Mouse (Mus musculus) midbrain, embryonic 13.5 days (tissue): ENCODE results near the gene Ptpn9. TPM values are rescaled to one million over a fixed set of nuclear protein-coding genes. Genes with fewer than 3 reads are reported as not detected.
"Not testable (repeated sequence)": the region's sequence is repeated elsewhere in the genome, so short reads cannot be mapped to it uniquely, and the experiment has no call there.

Experiments used
- ATAC-seq: fragments of 200-750 bp; cut with Nextera tagmentation; 2 replicates; pipeline ENCODE4 v1.8.0; 2017; ENCODE audit warnings: mild to moderate bottlenecking, moderate TSS enrichment, moderate library complexity
- H3K27ac ChIP-seq: fragments of 300-500 bp; sonication (generic); 2 replicates; pipeline ENCODE4 v1.5.1; 2015; ENCODE audit warnings: inconsistent platforms, mild to moderate bottlenecking, moderate library complexity
- H3K27me3 ChIP-seq: fragments of 300-500 bp; sonication (generic); 2 replicates; pipeline ENCODE4 v1.6.1; 2015; ENCODE audit warnings: mild to moderate bottlenecking, inconsistent platforms
- H3K36me3 ChIP-seq: fragments of 300-500 bp; sonication (generic); 2 replicates; pipeline ENCODE4 v1.6.1; 2015; ENCODE audit warnings: mild to moderate bottlenecking, inconsistent platforms
- H3K4me1 ChIP-seq: fragments of 300-500 bp; sonication (generic); replicated peaks from 2 replicates; pipeline ENCODE4 v1.6.1; 2015; ENCODE audit warnings: inconsistent platforms
- H3K4me2 ChIP-seq: fragments of 300-500 bp; sonication (generic); replicated peaks from 2 replicates; pipeline ENCODE4 v1.6.1; 2015; ENCODE audit warnings: moderate library complexity, mild to moderate bottlenecking, inconsistent platforms
- H3K4me3 ChIP-seq: fragments of 300-500 bp; sonication (generic); replicated peaks from 2 replicates; pipeline ENCODE4 v1.5.1; 2015; ENCODE audit warnings: mild to moderate bottlenecking, inconsistent platforms
- H3K9ac ChIP-seq: fragments of 300-500 bp; sonication (generic); replicated peaks from 2 replicates; pipeline ENCODE4 v1.6.1; 2015; ENCODE audit warnings: mild to moderate bottlenecking, inconsistent platforms
- H3K9me3 ChIP-seq: fragments of 300-500 bp; sonication (generic); 2 replicates; pipeline ENCODE4 v1.6.1; 2016; ENCODE audit warnings: mild to moderate bottlenecking, inconsistent platforms
- WGBS: fragments of 180-500 bp; shearing (Covaris S2); methylation state at CpG from one replicate; pipeline ENCODE4 v1.1.7; 2015; 5-methylcytosine and 5-hydroxymethylcytosine counted together
- polyA plus RNA-seq: library from polyadenylated mRNA; unstranded; fragments of >200 nt; fragmentation: Nextera tagmentation; extraction: Ambion mirVana; gene quantifications from 2 replicates; pipeline ENCODE4 v1.2.1, GENCODE M21; 2015

Ptpn9 gene
- 21.7 and 23.4 TPM in 2 replicates for polyA plus RNA-seq

DNA sequence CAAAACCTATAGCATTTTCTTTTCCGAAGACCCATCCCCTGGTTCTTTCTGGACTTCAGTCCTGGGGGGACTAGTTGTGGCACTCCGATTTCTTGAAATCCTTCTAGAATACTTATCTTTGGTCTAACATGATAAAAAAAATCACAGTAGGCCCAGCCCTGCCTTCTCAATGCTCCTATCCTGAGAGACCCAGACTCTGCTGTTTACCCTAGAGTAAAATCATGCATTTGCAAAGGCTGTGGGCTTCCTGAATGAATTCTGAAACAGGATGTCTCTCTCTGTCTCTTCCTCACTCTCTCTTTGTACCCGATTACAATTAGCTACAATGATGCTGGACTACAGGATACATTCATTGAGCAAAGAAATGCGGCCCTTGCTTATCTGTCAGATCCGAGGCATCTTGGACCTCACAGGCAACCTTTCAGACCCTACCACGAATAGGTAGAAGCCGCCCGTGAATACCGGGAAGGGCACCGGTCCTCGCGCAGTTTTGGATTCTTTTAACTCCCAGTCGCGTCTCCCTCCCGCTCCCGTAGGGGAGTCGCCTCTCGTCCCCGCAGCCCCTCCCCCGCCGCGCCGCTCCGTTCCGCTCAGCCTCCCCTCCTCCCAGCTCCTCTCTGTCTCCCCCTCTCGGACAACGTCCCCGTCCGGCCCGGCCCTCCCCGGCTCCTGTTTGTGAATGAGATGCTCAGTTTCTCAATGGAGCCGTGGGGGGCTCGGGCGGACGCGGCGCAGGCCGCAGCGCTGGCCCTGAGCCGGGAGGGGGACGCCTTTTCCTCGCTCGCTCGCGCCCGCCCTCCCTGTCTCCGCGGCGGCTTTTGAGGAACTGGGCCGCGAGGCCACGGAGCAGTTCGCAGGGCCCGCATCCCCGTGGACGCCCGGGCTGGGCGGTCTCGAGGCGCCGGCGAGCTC lies at the start of gene Ptpn9:
Ptpn9 (plus strand) TSS at position 638 of the 912 bp plus-strand sequence.
- Histone ChIP-seq H3K36me3 (no peaks in the 10 kb centered on the region), H3K27me3 (no peaks in the 10 kb centered on the region), H3K4me2 (peak within 1 kb of the TSS; percentile 65), H3K4me3 (peak within 1 kb of the TSS; percentile 93), H3K9ac (peak within 1 kb of the TSS; percentile 93), H3K4me1 (peaks cover 23% of the 10 kb centered on the region), H3K27ac (peak within 1 kb of the TSS; percentile 97), H3K9me3 (no peaks in the 10 kb centered on the region)
- 2% methylated on average over 62 of the region's 62 CpGs for whole genome bisulfite sequencing
- ATAC-seq = peak; percentile 96

DNA sequence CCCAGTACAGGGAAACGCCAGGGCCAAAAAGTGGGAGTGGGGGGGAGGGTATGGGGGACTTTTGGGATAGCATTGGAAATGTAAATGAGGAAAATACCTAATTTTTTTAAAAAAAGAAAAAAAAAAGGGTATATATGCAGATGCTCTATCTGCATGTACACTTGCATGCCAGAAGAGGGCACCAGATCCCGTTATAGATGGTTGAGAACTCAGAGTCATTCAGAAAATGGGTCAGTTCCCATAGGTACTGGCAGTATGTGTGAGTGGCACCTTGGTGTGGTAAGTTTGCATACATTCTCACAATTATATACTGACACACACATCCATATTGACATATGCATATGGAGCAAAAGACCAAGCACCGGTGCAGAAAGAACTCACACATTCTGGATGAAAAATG lies 47.2 kb upstream of the Ptpn9 start:
- H3K9ac ChIP-seq, H3K36me3 ChIP-seq, H3K4me3 ChIP-seq, H3K4me2 ChIP-seq, H3K27me3 ChIP-seq, H3K27ac ChIP-seq, ATAC-seq, H3K9me3 ChIP-seq: not testable (repeated sequence)
- peaks cover 15% of the 10 kb centered on the region for H3K4me1 ChIP-seq
- 22% methylated on average over 3 of the region's 3 CpGs for WGBS

DNA sequence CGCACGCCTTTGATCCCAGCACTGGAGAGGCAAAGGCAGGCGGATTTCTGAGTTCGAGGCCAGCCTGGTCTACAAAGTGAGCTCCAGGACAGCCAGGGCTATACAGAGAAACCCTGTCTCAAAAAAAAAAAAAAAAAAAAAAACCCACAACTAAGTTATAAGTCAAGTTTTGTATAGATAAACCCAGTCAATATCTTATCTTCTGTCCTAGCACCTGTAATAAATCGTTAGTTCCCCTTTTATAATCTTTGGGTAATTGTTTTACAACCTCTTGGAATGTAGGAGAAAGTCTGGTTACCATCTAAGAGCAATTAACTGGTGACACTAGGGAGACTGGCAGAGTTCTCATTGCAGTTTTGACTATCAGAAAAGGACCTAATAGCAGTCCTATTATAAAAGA lies 46.0 kb upstream of the Ptpn9 start:
- not testable (repeated sequence) for H3K27me3 ChIP-seq, H3K27ac ChIP-seq, ATAC-seq, H3K4me2 ChIP-seq, H3K9ac ChIP-seq, H3K36me3 ChIP-seq, H3K9me3 ChIP-seq, H3K4me3 ChIP-seq
- peaks cover 15% of the 10 kb centered on the region for H3K4me1 ChIP-seq
- WGBS = 91% methylated on average over 5 of the region's 5 CpGs

DNA sequence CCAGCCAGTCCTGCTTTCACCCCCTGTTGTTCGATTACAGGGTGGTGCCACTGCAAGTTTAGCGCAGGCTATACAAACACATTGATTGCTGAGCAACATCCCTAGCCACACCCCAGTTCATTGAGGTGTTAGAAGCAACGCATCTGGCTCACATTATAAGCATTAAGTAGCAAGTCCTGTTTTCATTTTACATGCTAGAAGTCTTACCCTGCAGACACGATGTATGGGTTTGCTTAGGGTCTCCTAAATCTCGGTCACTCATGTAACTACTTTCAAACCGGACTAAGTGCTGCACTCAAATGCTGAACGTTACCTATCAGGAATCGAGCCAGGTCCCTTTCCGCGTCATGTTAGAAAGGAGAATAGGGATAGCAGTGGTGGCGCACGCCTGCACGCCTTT lies 45.0 kb upstream of the Ptpn9 start:
- peak overlapping the region; percentile 93 for H3K4me2 ChIP-seq
- peak overlapping the region; percentile 65 for H3K9ac ChIP-seq
- no peaks in the 10 kb centered on the region for H3K9me3 ChIP-seq
- H3K27me3 ChIP-seq = no peaks in the 10 kb centered on the region
- H3K4me3 ChIP-seq = peak overlapping the region; percentile 66
- H3K36me3 ChIP-seq = no peaks in the 10 kb centered on the region
- ATAC-seq = no peak
- 37% methylated on average over 13 of the region's 13 CpGs for WGBS
- H3K4me1 ChIP-seq = peaks cover 15% of the 10 kb centered on the region
- H3K27ac ChIP-seq = no peak overlapping the region; the same call in 1 of the 2 replicates

DNA sequence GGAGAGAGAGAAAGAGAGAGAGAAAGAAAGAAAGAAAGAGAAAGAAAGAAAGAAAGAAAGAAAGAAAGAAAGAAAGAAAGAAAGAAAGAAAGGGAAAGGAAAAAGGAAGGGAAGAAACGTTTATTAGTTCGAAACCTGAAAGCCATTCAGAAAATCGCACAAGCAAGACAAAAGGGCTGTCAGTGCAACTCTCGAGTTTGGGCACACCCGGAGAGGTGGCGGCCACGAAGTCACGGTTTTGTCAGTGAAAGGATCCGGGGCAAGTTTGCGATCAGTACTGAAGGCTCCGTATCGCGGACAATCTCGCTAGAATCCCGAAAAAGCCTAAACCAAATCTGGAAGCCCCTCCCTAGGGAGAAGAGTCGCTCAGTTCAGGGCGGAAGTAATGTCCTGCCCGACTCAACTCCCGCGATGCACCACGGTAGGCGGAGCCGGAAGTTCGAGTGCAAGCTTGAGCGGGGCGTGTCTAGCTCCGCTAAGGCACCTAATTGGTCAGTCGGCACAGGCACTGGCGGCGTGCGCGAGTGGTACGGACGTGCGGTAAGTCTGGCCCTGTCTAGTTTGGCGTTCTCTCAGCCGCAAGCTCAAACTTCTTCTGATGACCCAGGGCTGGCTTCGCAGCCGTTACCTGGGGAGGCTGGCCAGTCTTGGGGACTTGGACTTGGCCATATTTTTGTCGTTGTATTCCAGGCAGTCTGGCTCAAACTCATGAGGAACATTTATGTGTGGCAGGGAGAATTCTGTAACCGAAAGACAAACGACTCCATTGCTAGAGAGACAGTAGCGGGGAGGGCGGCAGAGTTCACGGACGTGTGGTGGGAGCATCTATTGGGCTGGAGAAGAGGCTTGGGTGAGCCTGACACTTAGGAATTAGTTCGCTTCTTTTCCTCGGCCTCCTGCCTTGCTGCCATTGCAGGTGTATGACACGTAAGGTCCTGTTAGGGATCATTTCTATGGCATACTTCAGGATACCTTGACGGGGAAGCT lies 44.0 kb upstream of the Ptpn9 start, which contains the start of gene Snupn:
Snupn (plus strand) TSS at position 465 of the 987 bp plus-strand sequence.
- under 1% methylated on average over 50 of the region's 50 CpGs for WGBS
- no peaks in the 10 kb centered on the region for H3K27me3 ChIP-seq

DNA sequence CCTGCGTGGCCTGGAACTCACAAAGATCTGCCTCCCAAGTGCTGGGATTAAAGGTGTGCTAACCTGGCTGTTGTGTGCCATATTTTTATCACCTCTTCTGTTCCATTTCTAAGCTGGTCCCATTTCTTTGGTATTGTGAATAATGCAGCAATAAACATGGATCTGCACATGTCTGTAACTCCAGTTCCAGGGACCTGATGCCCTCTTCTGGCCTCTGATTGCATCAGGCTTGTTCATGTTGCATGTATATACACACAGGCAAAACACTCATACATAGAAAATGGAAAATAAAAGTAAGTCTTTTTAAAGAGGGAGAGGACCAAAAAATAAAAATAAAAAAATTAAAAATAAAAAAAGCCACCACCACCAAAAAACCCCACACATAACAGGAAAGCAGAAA lies 41.2 kb upstream of the Ptpn9 start:
- Histone ChIP-seq H3K4me1 (peaks cover 15% of the 10 kb centered on the region), H3K4me2 (no peak overlapping the region), H3K9ac (no peak overlapping the region), H3K9me3 (no peaks in the 10 kb centered on the region), H3K4me3 (no peak overlapping the region), H3K36me3 (peaks cover 13% of the 10 kb centered on the region), H3K27me3 (no peaks in the 10 kb centered on the region), H3K27ac (no peak overlapping the region)
- no peak for ATAC-seq
- WGBS = 96% methylated on average over 1 of the region's 1 CpGs

More for the DNA sequence above, 44.0 kb upstream of the Ptpn9 start, which contains the start of gene Snupn:
- Histone ChIP-seq H3K4me1 (peaks cover 15% of the 10 kb centered on the region), H3K9me3 (no peaks in the 10 kb centered on the region), H3K9ac (peak within 1 kb of the TSS; percentile 83), H3K27ac (peak within 1 kb of the TSS; percentile 89), H3K4me2 (peak within 1 kb of the TSS; percentile 93), H3K4me3 (peak within 1 kb of the TSS; percentile 66), H3K36me3 (peaks cover 1% of the 10 kb centered on the region)
- ATAC-seq = peak; percentile 100

DNA sequence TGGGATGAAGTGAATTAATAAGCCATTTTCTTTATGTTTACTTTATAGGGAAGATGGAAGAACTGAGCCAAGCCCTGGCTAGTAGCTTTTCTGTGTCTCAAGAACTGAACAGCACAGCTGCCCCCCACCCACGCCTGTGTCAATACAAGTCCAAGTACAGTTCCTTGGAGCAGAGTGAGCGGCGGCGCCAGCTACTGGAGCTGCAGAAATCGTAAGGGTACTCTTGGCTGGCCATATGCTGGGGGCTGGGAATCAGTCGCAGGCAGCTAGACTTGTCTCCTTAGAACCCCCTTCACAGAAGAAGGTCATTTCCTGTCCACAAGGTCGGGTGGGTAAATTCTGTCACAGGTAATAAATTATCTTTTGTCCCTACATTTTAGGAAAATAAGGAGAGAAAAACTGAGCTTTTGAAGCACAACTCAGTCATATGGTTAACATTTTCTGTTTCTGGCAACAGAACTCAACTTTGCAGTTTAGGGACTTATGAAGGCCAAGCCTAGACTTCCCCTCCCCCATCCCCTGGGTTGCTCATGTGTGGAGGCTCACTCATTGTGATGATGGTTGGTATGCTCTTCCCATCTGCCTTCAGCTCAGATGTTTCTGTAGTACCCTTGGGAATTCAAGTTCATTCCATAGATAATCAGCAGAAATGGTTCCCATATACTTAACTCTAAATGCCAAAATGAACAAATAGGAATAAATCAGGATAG lies 37.6 kb upstream of the Ptpn9 start:
- no peaks in the 10 kb centered on the region for H3K27me3 ChIP-seq
- 87% methylated on average over 7 of the region's 7 CpGs for WGBS
- no peak for ATAC-seq
- H3K36me3 ChIP-seq = peaks cover 28% of the 10 kb centered on the region
- H3K9me3 ChIP-seq = no peaks in the 10 kb centered on the region
- no peak overlapping the region for H3K4me2 ChIP-seq
- H3K4me1 ChIP-seq = no peaks in the 10 kb centered on the region
- no peak overlapping the region for H3K4me3 ChIP-seq
- no peak overlapping the region for H3K27ac ChIP-seq
- no peak overlapping the region for H3K9ac ChIP-seq

DNA sequence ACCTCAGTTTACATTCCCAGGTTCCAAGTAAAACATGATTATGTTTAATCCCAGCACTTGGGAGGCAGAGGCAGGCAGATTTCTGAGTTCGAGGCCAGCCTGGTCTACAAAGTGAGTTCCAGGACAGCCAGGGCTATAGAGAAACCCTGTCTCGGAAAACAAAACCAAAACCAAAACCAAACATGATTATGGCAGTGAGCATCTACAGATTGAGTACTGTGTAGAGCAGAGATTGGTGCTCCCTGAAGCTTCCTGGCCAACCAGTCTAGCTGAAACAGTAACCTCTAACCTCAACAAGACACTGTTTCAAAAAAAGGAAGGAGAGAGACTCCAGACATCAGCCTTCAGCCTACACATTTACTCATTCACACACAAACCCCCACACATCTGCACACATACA lies 36.0 kb upstream of the Ptpn9 start:
- no peak overlapping the region for H3K4me3 ChIP-seq
- peaks cover 43% of the 10 kb centered on the region for H3K36me3 ChIP-seq
- no peaks in the 10 kb centered on the region for H3K27me3 ChIP-seq
- ATAC-seq = no peak
- H3K4me1 ChIP-seq = no peaks in the 10 kb centered on the region
- no peak overlapping the region for H3K27ac ChIP-seq
- no peak overlapping the region for H3K9ac ChIP-seq
- no peak overlapping the region for H3K4me2 ChIP-seq
- no peaks in the 10 kb centered on the region for H3K9me3 ChIP-seq
- WGBS = 100% methylated on average over 2 of the region's 2 CpGs

DNA sequence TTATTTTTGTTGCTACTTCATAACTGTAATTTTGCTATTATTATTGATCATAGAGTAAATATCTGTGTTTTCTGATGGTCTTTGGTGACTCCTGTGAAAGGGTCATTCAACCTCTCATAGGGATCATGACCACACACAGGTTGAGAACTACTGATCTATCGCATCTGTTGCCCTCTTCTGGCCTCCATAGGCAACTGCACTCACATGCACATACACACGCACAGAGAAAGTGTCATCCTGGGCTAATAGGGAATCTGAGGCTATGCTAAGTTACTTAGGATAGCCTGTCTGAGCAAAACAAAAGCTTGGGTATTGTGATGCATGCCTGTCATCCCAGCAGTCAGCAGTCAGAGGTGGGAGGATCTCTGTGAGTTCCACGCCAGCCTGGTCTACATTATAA lies 33.1 kb upstream of the Ptpn9 start:
- Histone ChIP-seq H3K4me2 (no peak overlapping the region), H3K27me3 (no peaks in the 10 kb centered on the region), H3K36me3 (peaks cover 52% of the 10 kb centered on the region), H3K4me3 (no peak overlapping the region), H3K4me1 (no peaks in the 10 kb centered on the region), H3K9me3 (no peaks in the 10 kb centered on the region), H3K27ac (no peak overlapping the region), H3K9ac (no peak overlapping the region)
- no peak for ATAC-seq
- 95% methylated on average over 3 of the region's 3 CpGs for whole genome bisulfite sequencing

DNA sequence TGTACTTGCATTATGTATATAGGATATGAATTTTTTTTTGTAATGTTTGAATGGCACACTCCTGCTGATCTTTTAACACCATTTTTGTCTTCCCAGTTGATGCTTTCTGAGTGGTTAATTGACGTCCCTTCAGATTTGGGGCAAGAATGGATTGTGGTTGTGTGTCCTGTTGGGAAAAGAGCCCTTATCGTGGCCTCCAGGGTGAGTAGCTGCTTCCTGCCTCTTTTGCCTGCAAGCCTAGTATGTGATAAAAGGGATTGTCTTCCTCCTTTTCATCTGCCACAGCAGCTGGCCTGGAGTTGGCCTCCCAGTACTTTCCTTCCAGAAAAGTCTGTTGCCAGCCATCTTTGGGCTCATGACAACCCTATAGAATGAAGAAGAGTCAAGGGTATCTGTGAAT lies 24.6 kb upstream of the Ptpn9 start:
- no peaks in the 10 kb centered on the region for H3K9me3 ChIP-seq
- 96% methylated on average over 2 of the region's 2 CpGs for WGBS

DNA sequence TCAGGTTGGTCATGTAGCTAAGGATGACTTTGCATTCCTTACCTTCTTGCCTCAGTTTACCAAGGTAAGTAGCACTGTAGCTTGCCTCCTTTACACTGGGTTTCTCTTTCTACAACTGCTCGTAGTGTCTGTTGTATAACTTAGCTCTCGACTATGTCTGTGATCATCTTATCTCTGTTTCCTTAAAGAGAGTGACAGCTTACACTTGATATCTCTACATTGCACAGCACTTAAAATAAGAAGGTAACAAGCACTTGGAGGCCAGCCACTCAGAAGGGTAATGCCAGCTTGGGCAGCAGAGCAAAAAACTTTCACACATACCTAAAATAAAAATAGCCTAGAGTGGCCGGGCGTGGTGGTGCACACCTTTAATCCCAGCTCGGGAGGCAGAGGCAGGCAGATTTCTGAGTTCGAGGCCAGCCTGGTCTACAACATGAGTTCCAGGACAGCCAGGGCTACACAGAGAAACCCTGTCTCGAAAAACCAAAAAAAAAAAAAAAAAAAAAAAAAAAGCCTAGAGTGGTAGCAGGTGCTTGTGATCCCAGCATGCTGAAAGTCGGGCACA lies 20.7 kb upstream of the Ptpn9 start:
- no peak overlapping the region for H3K4me2 ChIP-seq
- 92% methylated on average over 8 of the region's 8 CpGs for WGBS
- H3K9me3 ChIP-seq = no peaks in the 10 kb centered on the region
- no peak overlapping the region for H3K27ac ChIP-seq
- no peak overlapping the region for H3K9ac ChIP-seq
- ATAC-seq = no peak
- no peak overlapping the region for H3K4me3 ChIP-seq
- H3K4me1 ChIP-seq = no peaks in the 10 kb centered on the region
- peaks cover 32% of the 10 kb centered on the region for H3K36me3 ChIP-seq
- no peaks in the 10 kb centered on the region for H3K27me3 ChIP-seq

More for the DNA sequence above, 24.6 kb upstream of the Ptpn9 start:
- Histone ChIP-seq H3K4me2 (no peak overlapping the region), H3K27me3 (no peaks in the 10 kb centered on the region), H3K4me3 (no peak overlapping the region), H3K4me1 (no peaks in the 10 kb centered on the region), H3K36me3 (peaks cover 46% of the 10 kb centered on the region), H3K9ac (no peak overlapping the region), H3K27ac (no peak overlapping the region)
- no peak for ATAC-seq
